Mouse (Mus musculus) cerebellum, adult 9-10 months (tissue): ENCODE results near the gene Adamts7.

Experiments used
- DNase-seq: peaks from one replicate; pipeline ENCODE4 v3.0.0; 2022

The Adamts7 gene

DNA sequence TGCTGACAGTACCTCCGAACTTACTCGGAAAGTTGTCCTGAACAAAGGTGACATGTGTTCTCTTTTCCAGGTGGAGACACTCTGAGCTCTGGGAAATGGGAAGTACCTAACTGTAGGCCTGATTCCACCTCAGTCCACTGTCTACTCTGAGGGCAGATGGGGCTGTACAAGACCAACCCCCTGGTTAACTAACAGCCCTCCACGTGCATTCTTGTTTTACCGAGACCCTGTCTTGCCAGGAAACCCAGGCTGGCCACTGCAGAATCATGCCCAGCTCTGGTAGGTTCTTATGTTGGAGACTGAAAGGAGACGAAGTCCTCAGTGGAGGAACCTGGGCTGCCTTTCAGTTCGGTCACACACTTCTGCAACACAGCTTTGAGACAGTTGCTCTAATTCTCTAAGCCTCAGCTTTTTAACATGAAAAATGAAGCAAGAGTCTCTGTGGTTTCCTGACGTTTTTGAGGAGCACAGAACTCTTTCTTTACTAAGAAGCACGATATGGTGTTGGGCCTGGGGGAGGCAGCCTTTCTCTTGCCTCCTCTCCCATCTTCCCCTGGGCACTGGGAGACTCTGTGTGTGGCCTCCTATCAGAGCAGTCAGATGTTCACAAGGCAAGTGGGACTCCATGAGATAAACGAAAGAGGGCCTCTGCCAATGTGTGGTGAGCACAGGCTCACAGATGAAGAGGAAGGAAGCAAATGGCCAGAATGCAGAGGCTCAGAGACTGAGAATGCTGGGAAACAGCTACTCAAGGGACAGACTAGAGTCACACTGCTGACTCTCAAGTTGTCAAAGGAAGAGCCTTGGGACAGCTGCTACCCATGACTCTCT, 74.6 kb downstream of the Adamts7 start:
- no peak for DNase-seq

DNA sequence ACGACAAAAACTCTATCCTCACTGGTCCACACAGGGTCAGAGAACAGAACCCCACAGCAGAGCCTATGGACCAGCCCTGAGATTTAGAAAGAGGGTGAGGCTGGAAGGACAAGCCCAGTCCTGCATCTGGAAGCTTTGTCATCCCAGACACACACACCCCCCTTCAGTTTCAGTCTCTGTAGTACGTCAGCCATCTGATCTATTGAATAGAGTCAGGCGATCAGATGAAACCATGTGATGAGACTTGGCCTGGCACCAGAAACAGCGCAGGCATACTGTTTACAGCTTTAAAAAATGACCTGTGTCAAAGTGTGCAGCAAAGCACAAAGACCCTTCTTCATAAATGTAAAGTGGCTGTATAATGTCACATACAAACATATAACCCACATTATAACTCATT, 77.7 kb downstream of the Adamts7 start:
- no peak for DNase-seq

DNA sequence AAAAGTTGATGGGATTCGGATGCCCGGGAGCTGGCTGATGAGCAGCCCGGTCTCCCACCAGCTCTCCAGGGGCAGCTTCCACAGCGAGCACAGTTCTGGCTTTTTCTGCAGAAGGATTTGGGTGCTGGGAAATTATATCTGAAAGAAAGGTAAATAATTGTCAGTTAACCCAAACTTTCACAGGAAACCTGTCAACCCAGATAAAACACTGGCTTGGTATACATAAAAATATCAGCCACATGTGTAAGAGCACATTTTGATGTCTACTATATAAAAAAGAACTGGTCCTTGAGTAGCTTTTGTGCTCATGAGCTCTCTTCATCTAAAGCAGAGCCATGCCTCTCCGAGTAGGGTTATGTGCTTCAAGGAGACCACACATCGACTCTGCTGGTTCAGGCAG, 78.2 kb downstream of the Adamts7 start:
- no peak for DNase-seq

DNA sequence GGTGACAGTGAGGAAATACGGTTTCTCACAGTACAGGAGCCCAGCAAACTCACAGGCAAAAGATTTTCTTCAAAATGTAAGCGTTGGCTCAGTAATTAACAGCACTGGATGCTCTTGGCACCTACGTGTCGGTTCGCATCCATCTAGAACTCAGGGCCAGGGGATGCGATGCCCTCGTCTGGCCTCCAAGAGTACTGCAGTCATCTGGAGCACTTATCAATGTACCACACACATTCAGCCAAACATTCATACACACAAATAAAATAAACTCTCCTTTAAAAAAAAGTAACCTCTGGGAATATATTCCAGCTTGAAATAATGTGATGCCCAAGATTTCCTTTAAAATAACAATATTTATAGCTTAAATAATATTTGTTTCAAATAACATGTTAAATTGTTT, 78.7 kb downstream of the Adamts7 start:
- no peak for DNase-seq

DNA sequence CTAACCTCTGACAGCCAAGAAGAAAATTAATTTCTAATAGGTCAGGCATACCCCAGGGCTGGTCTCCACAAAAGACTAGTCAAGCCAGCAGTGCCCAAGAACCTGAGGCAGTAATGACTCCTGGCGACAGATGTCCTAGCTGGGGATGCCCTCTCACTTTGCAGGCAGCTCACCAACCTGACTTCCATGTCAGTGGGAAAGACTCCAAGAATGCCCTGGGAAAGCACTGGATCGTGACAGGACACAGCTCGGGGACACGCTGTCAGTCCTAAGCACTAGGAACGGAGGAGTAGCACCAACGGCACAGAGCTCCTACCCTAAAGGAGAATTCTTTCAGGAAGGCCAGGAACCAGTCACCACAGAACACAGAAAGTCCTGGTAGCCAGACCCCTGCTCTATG, 79.4 kb downstream of the Adamts7 start:
- peak; percentile 38 for DNase-seq

DNA sequence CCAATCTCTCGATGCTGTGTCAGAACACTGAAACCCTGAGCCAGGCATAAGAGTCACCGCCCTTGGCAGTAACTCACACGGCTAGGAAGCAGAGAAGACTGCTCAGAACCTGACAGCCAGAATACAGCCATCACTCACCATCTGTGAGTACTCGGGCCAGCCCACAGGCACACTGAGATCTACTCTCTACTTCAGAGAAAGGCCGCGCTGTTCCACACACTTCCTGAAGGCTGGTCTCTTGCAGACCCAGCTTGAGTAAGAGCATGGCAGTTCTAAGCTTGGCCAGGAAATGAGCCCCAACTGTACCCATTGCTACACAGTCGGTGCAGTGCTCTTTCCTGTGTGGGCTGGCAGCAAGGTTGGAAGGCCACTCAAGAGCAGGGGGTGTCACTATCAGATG, 80.0 kb downstream of the Adamts7 start:
- DNase-seq: no peak

DNA sequence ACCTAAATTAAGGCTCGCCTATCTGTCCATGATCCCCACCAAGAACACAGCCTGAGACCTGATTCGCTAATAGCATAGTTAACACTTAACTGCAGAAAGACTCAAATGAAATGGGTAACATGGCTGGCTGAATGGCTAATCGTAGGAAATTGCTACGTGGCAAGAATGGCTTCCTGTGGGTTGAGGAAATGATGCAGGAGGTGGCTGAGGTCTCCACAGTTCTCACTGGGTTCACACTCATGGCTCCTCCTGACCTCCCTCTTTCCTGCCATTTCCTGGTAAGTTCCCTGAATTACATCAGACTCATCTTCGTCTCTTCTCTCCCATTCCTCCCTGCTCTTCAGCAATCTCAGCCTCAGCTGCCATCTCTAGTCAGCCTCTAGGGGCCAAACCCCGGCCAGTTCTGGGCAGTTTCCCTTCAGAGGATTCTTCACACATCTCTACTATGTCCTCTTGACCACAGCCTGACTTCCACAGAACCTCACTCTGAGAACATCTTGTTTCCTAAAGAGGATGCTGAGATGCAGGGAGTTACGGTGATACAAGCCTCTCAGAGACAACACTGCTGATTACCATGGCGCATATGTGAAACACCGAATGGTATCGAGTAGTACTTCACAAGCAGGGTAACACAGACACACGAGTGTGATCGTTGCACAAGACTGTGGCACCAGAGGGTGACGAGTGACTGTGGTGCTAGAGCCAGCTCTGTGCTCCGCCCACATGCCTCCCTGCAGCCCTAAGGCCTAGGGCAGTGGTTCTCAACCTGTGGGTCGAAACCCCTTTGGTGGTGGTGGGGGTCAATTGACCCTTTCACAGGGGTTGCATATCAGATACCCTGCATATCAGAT, 81.7 kb downstream of the Adamts7 start:
- DNase-seq: no peak

DNA sequence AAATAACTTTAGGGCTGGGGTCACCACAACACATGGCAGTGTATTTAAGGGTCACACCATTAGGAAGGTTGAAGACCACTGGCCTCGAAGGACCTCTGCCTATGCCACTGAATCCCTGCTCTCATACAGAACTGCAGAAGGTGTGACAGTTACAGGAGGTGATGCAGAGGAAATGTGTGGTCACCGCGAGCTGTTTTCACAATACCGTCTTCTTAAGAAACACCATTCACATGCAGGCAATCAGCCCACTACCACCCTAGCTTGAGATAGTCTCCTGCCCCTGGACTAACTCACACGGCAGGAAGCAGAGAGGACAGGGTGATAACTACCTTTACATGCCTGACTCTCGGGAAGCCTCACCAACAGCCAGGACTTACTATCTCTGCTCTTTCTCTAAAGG, 82.3 kb downstream of the Adamts7 start:
- no peak for DNase-seq

DNA sequence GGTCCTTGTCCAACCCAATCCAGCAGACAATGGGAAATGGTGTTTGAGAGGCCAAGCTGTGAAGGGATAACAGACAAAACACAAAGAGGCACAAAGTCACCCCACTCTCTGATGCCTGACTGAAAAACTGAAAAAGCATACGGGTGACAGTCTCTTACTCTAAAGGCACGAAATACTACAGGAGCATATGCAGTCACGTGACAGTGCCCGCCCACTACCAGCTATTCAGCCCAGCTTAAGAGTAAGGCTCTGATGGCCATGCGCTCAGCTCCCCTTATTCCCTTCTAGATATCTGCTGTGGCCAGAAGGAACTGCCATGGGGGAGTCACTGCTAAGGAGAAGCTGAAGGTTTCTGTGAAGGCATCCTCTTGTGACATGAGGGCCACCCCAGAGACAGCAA, 82.9 kb downstream of the Adamts7 start:
- DNase-seq: no peak

DNA sequence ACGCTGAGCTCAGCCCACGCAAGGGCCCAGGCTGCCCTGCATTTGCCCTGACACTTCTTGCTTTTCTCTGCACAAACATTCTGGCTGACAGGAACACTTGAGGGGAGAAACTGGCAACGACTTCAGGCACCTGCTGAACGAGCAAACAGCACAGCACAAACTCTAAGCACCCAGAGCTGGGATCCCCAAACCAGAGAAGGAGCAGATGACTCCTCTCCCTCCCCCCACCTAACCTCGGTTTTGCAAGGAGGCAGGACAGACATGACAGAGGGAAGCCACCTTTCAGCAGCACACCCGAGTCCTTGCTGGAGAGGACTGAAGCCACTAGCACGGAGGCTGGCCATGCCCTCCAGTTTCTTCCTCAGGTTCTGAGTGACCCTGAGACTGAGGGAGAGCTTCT, 84.4 kb downstream of the Adamts7 start:
- no peak for DNase-seq

DNA sequence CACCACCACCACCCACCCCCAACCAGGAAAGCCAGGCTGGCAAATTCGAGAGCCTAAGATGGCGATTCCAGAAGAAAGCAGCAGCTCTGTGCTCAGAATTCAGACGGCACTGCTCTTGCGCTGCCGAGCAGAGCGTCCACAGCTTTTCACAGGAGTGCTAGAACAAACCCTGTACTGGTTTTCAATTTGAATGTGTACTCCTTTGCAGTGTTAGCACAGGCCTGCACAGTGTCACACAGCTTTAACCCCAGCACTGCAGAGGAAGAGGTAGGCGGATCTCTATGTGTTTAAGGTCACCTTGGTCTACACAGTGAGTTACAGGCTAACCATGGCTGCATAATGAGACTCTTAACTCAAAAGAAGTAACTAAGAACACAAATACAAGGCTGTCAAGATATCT, 85.5 kb downstream of the Adamts7 start:
- no peak for DNase-seq

DNA sequence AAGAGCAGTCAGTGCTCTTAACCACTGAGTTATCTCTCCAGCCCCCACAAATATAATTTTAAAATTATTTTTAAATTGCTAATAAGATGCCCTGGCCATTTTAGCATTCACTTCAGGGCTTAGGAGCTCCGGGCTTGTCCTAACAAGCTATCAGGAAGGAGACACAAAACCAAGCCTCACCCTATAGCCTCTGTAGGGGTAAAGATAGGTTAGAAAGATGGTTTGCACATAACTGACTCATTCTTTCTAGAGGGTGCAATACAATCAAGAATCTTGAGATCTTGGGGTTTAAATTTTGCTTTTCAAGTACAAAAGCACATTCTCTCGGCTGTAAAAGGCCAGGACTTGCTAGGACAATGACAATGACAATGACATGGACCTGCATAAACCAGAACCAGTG, 86.2 kb downstream of the Adamts7 start:
- DNase-seq: no peak

DNA sequence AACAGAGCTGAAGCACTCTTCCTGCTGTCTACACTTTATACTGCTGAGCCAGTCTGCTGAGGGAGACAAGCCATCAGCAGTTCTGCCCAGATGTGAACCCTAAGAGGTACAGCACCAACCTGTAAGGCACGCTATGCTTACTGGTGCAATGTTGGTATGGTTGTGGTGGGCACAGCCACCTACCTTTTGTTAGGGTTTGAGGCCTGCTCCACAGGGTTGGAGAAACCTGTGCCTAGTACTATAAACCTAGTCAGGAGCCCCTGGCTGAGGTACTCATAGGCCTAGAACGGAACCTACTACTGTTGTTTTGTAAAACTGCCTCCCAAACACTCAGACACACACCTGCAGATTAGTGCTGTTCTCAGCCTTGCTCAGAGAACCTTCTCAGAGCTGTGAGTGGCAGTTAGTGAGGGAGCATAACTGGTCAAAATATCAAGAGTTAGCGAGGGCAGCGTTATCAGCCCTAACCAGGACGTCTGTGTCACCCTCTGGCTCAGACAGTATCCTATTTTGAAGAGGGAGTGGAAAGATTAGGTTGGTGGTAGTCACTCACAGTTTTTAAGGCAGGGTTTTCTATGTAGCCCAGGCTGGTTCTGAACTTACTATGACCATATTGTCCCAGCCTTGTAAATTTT, 87.4 kb downstream of the Adamts7 start:
- no peak for DNase-seq

DNA sequence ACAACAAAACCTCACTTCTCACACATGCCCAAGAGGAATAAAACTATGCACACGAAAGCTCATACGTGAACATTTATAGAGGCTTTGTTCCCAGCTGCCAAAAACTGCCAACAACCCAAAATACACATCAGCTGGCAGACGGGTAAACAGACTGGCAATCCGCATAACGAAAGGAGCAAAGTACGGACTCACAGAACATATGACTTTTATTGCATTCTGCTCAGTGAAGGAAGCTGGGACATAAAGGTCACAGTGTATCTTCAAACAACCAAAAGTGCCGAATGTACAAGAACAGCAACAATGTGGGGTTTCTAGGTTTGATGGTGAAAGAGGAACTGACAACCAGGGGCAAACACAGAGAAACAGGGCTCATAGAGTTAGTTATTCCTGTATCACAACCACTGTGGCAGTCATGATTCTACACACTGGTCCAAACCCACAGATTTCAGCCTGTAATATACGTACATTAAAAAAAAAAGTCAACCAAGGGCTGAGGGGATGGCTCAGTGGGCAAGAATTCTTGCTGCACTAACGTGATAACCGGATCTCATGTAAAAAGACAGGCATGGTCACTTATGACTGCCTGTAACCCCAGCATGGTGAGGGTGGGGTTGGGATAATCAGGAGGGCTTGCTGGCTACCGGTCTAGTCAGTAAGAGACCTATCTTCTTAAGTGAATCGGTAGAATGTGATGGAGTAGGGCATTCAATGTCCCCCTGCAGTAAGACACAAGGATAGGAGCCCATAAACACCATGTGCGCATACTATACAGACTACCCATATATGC, 88.3 kb downstream of the Adamts7 start:
- DNase-seq: no peak

DNA sequence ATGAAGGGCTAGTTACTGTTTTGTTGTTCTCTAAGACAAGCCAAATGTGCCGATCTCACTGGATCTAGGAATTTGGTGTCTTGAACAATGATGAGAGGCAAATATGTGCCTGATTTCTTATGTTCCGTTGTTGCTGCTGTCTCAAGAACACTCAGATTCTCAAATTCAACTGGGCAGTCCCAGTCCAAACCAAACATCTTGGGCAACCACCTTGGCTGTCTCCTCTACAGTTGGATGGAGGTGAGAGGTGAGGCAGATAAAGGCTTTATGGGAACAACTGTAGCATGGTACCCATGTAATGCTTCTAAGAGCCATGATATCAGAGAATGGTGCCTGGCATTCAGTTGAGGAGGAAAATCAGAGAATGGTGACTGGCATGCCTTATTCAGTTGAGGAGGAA, 90.3 kb downstream of the Adamts7 start:
- no peak for DNase-seq

DNA sequence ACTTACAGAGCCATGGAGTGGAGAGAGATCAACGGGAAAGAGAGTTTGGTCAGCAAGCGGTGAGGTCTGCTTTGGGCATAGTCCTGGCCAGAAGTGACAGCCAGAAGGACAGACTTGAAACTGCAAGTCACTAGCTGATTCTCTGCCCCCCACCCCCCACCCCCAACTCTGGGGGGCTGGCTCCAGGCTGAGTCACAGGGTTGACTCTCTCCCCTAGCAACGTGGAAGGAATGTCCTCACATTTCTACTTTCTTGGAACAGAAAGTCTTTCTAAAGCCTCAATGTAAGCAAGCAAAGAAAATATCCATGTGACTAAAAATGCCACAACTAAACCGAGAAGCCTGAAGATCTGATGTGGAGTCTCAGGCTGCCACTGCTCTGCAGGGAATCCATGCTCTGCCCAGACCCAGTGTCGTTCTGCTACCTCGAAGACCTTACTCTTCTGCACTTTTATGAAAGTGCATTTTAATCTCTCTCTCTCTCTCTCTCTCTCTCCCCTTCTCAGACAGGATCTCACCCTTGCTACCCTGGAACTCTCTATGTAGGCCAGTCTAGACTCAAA, 93.1 kb downstream of the Adamts7 start:
- no peak for DNase-seq

DNA sequence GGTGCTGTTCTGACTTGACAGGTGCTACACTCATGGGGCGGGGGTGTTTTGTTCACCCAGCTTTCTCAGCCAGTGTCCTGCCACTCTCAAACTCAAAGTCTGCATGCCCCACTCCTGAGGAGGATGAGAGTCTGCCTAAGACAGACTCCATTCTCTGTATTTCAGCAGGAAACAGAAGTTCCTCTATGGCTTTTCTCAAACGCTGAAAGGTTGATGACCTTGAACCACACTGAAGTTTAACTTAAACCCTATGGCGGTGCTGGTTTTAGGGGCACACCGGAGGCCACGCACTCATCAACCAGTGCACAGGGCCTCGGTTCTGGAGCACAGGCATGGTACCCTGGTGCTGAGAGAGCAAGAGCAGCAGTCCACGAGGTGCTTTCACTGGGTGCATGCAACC, 94.4 kb downstream of the Adamts7 start:
- no peak for DNase-seq
